Comparison of ENCODE assay signal across 33 mouse cellular contexts in genomic region chr4:51748404-51749064, GRCm38 (mm10).
DNase-seq lines count a peak whose midpoint lies in the region; ATAC-seq lines count a peak whose summit lies in the region.
"Had no signal": no experiment of that assay in that cellular context is flagged by ENCODE, and none has a peak within 500 bp of the region (broad histone marks: within the 10 kb centered on the region; RNA-seq: fewer than 3 reads in every experiment).

No protein-coding gene starts in this region.

- no peaks in the 10 kb centered on the region for H3K4me1 ChIP-seq in hindbrain, embryonic 11.5 days (replicated peaks; ENCODE audit: control insufficient read depth, insufficient read depth, low read length)
- H3K4me1 ChIP-seq in hindbrain, embryonic 14.5 days (replicated peaks; ENCODE audit: control insufficient read depth, insufficient read depth, low read length) = no peaks in the 10 kb centered on the region
- H3K4me1 ChIP-seq in midbrain, embryonic 11.5 days (ENCODE audit: control insufficient read depth, insufficient read depth, low read length) = no peaks in the 10 kb centered on the region
- no peaks in the 10 kb centered on the region for H3K4me1 ChIP-seq in midbrain, embryonic 16.5 days (ENCODE audit: control insufficient read depth, insufficient read depth, low read length)
- H3K4me1 ChIP-seq: embryonic facial prominence, embryonic 10.5 days; embryonic facial prominence, embryonic 13.5 days; forebrain, embryonic 13.5 days; heart, embryonic 10.5 days; heart, embryonic 13.5 days; hindbrain, embryonic 12.5 days; intestine, embryonic 15.5 days had no signal

- H3K27me3 ChIP-seq in hindbrain, embryonic 11.5 days (ENCODE audit: control insufficient read depth, insufficient read depth, low read length) = no peaks in the 10 kb centered on the region
- H3K27me3 ChIP-seq in hindbrain, embryonic 14.5 days (ENCODE audit: control insufficient read depth, insufficient read depth, low read length) = no peaks in the 10 kb centered on the region
- no peaks in the 10 kb centered on the region for H3K27me3 ChIP-seq in midbrain, embryonic 11.5 days (ENCODE audit: control insufficient read depth, insufficient read depth, low read length)
- no peaks in the 10 kb centered on the region for H3K27me3 ChIP-seq in midbrain, embryonic 16.5 days (ENCODE audit: control insufficient read depth, insufficient read depth, low read depth, low read length)
- H3K27me3 ChIP-seq: CH12.LX; embryonic facial prominence, embryonic 13.5 days; forebrain, embryonic 13.5 days; heart, embryonic 13.5 days; hindbrain, embryonic 12.5 days; intestine, embryonic 15.5 days; Patski had no signal

- H3K4me3 ChIP-seq in hindbrain, embryonic 11.5 days (ENCODE audit: low read depth, low read length) = no peak overlapping the region
- H3K4me3 ChIP-seq in hindbrain, embryonic 14.5 days (replicated peaks; ENCODE audit: low read length) = no peak overlapping the region
- no peak overlapping the region for H3K4me3 ChIP-seq in midbrain, embryonic 11.5 days (ENCODE audit: low read depth, low read length)
- no peak overlapping the region for H3K4me3 ChIP-seq in midbrain, embryonic 16.5 days (ENCODE audit: low read depth, low read length)
- H3K4me3 ChIP-seq: embryonic facial prominence, embryonic 10.5 days; embryonic facial prominence, embryonic 13.5 days; erythroblast, embryonic 14.5 days; forebrain, embryonic 13.5 days; heart, adult 2 months; heart, embryonic 10.5 days; heart, embryonic 13.5 days; hindbrain, embryonic 12.5 days; intestine, embryonic 15.5 days had no signal

- peak; percentile 15 for DNase-seq in cerebellum, adult 9-10 months
- DNase-seq in cerebellum, postnatal 14 days = no peak
- DNase-seq in hindbrain, embryonic 11.5 days (ENCODE audit: low spot score) = no peak
- no peak for DNase-seq in hindbrain, embryonic 14.5 days (ENCODE audit: low spot score)
- no peak for DNase-seq in midbrain, embryonic 11.5 days (ENCODE audit: low spot score, missing footprints)
- DNase-seq in brain, adult 2 months (ENCODE audit: low read depth, low spot score) = peak; percentile 65
- DNase-seq: adrenal gland, postnatal 10 days; adrenal gland, postnatal 36 days; B cell, adult 2 months; cerebellum, adult 11-12 months; cerebellum, adult 9-11 months; cerebellum, postnatal 36 days; embryo, embryonic 11 days; forebrain, postnatal 0 days; gastrocnemius, postnatal 10 days; gastrocnemius, postnatal 36 days; heart, adult 2 months; heart, postnatal 14 days; heart, postnatal 4 days had no signal

- H3K4me2 ChIP-seq in hindbrain, embryonic 11.5 days (replicated peaks; ENCODE audit: low read depth, low read length) = no peak overlapping the region
- H3K4me2 ChIP-seq in hindbrain, embryonic 14.5 days (replicated peaks) = no peak overlapping the region
- no peak overlapping the region for H3K4me2 ChIP-seq in midbrain, embryonic 11.5 days
- H3K4me2 ChIP-seq in midbrain, embryonic 16.5 days (ENCODE audit: low read length) = no peak overlapping the region
- H3K4me2 ChIP-seq: embryonic facial prominence, embryonic 13.5 days; forebrain, embryonic 13.5 days; heart, embryonic 13.5 days; hindbrain, embryonic 12.5 days; intestine, embryonic 15.5 days had no signal

- H3K36me3 ChIP-seq in hindbrain, embryonic 11.5 days (ENCODE audit: control insufficient read depth, insufficient read depth, low read length) = no peaks in the 10 kb centered on the region
- H3K36me3 ChIP-seq in hindbrain, embryonic 14.5 days (replicated peaks; ENCODE audit: control insufficient read depth, insufficient read depth) = no peaks in the 10 kb centered on the region
- H3K36me3 ChIP-seq in midbrain, embryonic 11.5 days (ENCODE audit: control insufficient read depth, insufficient read depth, low read length) = no peaks in the 10 kb centered on the region
- H3K36me3 ChIP-seq in midbrain, embryonic 16.5 days (ENCODE audit: control insufficient read depth, insufficient read depth, low read length) = no peaks in the 10 kb centered on the region
- H3K36me3 ChIP-seq: embryonic facial prominence, embryonic 10.5 days; embryonic facial prominence, embryonic 13.5 days; G1E; heart, embryonic 10.5 days; heart, embryonic 13.5 days; hindbrain, embryonic 12.5 days; intestine, embryonic 15.5 days had no signal

- H3K9ac ChIP-seq in hindbrain, embryonic 11.5 days (ENCODE audit: low read depth, low read length) = no peak overlapping the region
- H3K9ac ChIP-seq in hindbrain, embryonic 14.5 days = no peak overlapping the region
- no peak overlapping the region for H3K9ac ChIP-seq in midbrain, embryonic 11.5 days (ENCODE audit: low read length)
- no peak overlapping the region for H3K9ac ChIP-seq in midbrain, embryonic 16.5 days (ENCODE audit: low read depth, low read length)
- H3K9ac ChIP-seq: embryonic facial prominence, embryonic 13.5 days; forebrain, embryonic 13.5 days; forebrain, postnatal 0 days; heart, embryonic 13.5 days; hindbrain, embryonic 12.5 days; intestine, embryonic 15.5 days had no signal

- 42% methylated on average over 2 of the region's 2 CpGs for WGBS in hindbrain, embryonic 11.5 days
- 44% methylated on average over 2 of the region's 2 CpGs for WGBS in hindbrain, embryonic 14.5 days
- WGBS in midbrain, embryonic 11.5 days = 20% methylated on average over 2 of the region's 2 CpGs
- WGBS in midbrain, embryonic 16.5 days = 23% methylated on average over 2 of the region's 2 CpGs

- no peak overlapping the region for H3K27ac ChIP-seq in hindbrain, embryonic 11.5 days (ENCODE audit: low read depth, low read length)
- no peak overlapping the region for H3K27ac ChIP-seq in hindbrain, embryonic 14.5 days
- H3K27ac ChIP-seq in midbrain, embryonic 11.5 days (ENCODE audit: low read depth, low read length) = no peak overlapping the region
- H3K27ac ChIP-seq in midbrain, embryonic 16.5 days (ENCODE audit: low read length) = no peak overlapping the region
- H3K27ac ChIP-seq: embryonic facial prominence, embryonic 10.5 days; embryonic facial prominence, embryonic 13.5 days; forebrain, embryonic 13.5 days; heart, adult 2 months; heart, embryonic 10.5 days; heart, embryonic 13.5 days; hindbrain, embryonic 12.5 days; intestine, embryonic 15.5 days had no signal

- H3K9me3 ChIP-seq in hindbrain, embryonic 11.5 days (ENCODE audit: control insufficient read depth, low read length) = no peaks in the 10 kb centered on the region
- H3K9me3 ChIP-seq in hindbrain, embryonic 14.5 days (ENCODE audit: control insufficient read depth, low read length) = no peaks in the 10 kb centered on the region
- no peaks in the 10 kb centered on the region for H3K9me3 ChIP-seq in midbrain, embryonic 11.5 days (ENCODE audit: control insufficient read depth, low read length)
- H3K9me3 ChIP-seq in midbrain, embryonic 16.5 days (replicated peaks; ENCODE audit: control insufficient read depth, low read length, poor library complexity, severe bottlenecking) = no peaks in the 10 kb centered on the region
- H3K9me3 ChIP-seq: embryonic facial prominence, embryonic 10.5 days; embryonic facial prominence, embryonic 13.5 days; forebrain, embryonic 13.5 days; G1E; heart, embryonic 10.5 days; heart, embryonic 13.5 days; hindbrain, embryonic 12.5 days; intestine, embryonic 15.5 days had no signal

- ATAC-seq in hindbrain, embryonic 11.5 days (ENCODE audit: low FRiP score) = 0 out of 2 replicates have a peak, but pooled peaks have one; percentile 38
- no peak for ATAC-seq in hindbrain, embryonic 14.5 days (ENCODE audit: low FRiP score)
- peak; percentile 62; the same call in 1 of the 2 replicates for ATAC-seq in midbrain, embryonic 11.5 days (ENCODE audit: low FRiP score)
- no peak for ATAC-seq in midbrain, embryonic 16.5 days
- ATAC-seq in megakaryocyte progenitor cell, adult 5-6 weeks (replicated peaks; ENCODE audit: poor library complexity) = no peak
- ATAC-seq: forebrain, postnatal 0 days; hindbrain, embryonic 16.5 days; intestine, embryonic 15.5 days; Patski had no signal

Comparison
In these comparisons a context has a peak if more than half of its experiments do, and no peak if none do; other contexts are left out.
1. DNase-seq: peak in cerebellum, adult 9-10 months (single experiment) and brain, adult 2 months (single experiment); none in cerebellum, postnatal 14 days (0 of 2), hindbrain, embryonic 11.5 days (single experiment), hindbrain, embryonic 14.5 days (single experiment) and midbrain, embryonic 11.5 days (single experiment).
2. ATAC-seq: peak in hindbrain, embryonic 11.5 days (single experiment) and midbrain, embryonic 11.5 days (single experiment); none in hindbrain, embryonic 14.5 days (single experiment), midbrain, embryonic 16.5 days (single experiment) and megakaryocyte progenitor cell, adult 5-6 weeks (single experiment).